Mouse (Mus musculus) adrenal gland, postnatal 14 days (tissue): ENCODE data around the gene Pdik1l. TPM values are rescaled to one million over a fixed set of nuclear protein-coding genes. Genes with fewer than 3 reads are reported as not detected.
A peak's percentile ranks its signal among the peaks of the same experiment; 100 is the strongest.

Experiments
- DNase-seq: peaks from one replicate; pipeline ENCODE4 v3.0.0; 2021; ENCODE audit warnings: mixed read lengths
- total RNA-seq: library from RNA; stranded (reverse); gene quantifications from 2 replicates; pipeline ENCODE4 v1.2.3, GENCODE M21; 2021

The Pdik1l gene
- total RNA-seq, 1 experiment from 2014 or later = 20.7 TPM

DNA sequence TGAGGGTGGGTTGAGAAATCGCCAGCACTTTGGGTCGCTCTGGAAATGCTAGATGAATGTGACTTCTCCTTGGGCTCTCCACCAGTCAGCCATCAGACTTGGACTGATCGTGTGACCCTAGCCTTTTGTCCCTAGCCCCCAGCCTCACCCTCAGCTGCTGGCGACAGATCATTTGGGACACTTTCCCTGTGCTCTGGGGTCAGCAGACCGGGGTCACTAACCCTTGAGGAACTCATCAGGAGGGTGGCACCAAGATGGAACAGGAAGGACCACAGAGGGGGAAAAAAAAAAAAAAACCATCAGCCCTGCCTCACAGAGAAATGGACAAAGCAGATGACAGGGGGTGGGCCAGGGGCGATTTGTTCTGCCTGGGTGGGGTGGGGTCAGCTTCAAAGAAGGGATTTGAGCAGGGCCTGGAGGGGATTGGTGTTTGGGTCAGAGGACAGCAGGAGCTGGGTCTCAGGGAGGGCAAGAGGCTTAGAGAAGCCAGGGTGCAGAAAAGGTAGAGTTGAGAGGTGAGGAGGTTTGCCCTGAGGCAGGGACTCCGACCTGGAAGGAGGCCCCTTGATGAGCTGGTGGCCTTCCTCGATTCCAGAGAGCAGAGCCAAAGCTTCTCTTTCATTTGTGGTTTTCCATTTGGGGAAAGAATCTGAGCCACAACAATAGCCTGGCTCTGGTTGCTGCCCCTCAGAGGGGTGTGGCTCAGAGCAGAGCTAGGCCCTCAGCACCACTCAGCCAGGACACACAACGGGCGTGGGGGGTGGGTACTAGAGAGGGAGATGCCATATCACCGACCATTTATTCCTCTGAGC is 30.3 kb downstream of the Pdik1l start:
- no peak for DNase-seq

DNA sequence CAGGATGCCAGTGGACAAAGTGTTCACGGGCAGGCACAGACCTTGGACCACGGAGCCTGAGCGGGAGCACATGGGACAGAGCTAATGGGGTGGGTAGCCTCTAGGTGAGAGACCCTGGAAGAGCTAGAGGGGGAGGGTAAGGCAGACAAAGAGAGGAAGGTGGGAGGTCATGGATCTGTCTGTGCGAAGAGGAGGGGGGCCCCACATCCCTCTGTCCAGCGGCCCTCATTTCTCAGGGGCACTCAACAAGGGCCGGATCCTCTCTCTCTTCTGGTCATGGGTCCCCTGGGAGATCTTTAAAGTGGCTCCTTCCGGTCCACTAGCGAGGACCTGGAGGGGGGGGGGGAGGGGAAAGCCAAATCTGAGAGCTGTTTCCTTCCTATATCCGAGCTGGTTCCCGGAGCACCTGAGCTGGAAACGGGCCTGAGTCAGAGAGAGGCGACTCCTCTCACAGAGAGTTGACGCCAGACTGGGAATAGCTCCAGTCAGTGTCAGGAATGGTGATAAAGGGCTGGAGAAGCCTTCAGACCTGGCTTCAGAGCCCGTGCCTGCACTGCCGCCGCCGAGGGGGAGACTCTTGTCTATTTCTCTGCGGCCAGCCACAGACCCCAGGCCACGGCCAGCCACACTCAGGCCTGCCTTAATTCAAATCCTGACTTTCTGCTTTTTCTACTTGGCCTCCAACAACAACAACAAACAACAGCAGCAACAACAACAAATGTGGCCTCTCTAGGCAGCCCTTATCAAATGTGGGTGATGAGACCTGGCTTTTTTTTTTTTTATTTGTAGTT is 31.1 kb downstream of the Pdik1l start:
- DNase-seq = peak; percentile 40

DNA sequence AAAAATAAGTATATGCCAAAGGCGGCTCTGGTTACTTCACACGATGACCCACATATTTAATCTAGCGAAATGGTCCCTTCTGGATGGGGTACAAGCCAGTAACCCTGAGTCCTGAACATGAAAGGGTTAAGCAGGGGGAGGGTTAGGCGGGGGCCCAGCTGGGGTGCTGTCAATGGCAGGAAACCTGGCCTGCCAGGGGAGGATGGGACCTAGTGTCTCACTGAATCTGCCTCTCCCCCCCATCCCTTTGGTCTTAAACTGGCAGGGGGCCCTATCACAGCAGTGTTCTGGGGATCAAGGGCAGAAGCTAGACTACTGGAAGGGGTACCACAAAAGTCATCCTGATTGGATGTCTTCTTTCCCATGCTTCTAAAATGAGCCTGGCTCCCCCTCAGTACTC is 31.8 kb downstream of the Pdik1l start:
- peak; percentile 43 for DNase-seq

DNA sequence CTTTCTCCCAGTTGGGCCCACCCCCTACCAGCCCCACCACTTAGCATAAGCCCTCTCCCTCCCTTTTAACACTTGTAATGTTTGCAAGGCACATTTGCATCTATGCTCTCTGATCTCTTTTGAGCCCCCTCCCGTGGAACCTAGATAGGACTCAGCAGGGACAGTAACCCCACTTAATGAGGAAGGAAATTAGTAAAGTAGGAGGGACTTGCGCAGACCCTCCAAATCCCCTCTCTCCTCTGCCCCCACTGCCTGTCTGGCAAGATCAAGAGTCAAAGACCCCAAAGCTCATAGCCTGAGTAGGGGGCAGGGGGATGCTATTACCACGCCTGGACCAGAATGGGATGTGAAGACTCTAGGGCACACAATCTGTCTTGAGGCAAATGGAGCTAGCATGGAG is 32.9 kb downstream of the Pdik1l start:
- DNase-seq = no peak

DNA sequence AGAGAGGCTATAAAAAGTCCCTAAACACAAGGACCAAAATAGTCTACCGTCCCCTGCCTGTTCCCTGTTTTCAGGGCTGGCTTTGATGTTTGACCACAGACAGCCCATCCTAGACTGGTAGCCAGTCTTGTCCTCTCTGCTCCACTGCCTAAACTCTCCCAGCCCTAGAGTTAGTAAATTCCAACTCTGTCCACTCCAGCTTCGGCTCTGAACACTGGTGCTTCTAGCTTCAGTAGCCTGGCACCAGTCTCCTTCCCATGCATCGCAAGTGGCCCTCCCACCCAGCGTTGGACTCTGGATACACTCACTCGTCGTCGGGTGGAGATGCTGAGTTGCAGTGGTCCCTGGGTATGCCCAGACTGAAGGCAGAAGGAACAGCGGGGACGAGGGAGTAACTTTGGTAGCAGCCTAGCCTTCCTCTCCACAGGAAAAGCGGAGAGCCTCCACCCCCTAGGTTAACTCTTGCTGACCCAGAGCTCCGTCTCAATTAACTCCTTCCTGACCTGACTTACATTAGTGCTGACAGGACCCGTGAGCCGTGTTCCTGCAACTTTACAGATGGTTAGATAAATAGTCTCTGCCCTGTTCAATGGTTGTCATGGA is 33.9 kb downstream of the Pdik1l start, which contains the start of gene Grrp1:
Grrp1 (minus strand) TSS at position 385 of the 603 bp plus-strand sequence.
- peak; percentile 56 for DNase-seq

DNA sequence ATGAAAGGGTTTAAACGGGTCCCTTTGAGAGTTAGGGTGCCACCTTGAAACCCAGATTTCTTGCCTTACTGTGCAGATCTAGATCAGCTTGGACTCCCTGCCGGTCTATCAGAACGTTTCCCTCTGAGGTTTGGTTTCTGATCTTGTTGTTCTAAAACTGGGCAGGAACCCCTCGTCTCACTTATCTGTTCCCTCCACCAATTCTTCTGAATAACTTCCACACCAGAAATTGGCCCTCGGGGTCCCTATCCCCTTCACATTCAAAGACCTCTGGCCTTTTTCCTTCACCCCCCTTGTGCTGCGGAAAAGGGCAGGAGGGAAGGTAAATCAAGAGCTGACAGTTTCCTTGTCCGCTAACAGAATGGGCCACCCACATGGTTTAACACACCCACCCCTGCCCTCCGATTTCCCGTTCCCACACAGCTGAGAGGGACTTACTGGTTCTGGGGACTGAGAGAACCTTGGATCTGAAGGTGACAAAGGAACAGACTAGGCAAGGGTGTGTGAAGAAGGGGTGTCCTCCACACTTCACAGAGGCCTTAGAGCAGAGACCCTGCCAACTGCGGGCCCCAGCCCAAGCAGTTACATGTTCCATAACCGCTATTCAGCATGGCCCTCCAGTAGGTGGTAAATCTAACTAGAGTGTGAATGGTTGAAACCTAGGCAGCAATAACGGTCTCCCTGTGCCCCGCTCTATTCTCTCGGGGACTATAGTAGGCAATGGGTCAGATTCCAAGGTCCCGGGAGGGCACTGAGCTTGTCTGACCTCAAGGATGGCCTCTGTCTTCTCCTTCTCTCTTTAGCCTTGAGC is 34.6 kb downstream of the Pdik1l start:
- peak; percentile 56 for DNase-seq

DNA sequence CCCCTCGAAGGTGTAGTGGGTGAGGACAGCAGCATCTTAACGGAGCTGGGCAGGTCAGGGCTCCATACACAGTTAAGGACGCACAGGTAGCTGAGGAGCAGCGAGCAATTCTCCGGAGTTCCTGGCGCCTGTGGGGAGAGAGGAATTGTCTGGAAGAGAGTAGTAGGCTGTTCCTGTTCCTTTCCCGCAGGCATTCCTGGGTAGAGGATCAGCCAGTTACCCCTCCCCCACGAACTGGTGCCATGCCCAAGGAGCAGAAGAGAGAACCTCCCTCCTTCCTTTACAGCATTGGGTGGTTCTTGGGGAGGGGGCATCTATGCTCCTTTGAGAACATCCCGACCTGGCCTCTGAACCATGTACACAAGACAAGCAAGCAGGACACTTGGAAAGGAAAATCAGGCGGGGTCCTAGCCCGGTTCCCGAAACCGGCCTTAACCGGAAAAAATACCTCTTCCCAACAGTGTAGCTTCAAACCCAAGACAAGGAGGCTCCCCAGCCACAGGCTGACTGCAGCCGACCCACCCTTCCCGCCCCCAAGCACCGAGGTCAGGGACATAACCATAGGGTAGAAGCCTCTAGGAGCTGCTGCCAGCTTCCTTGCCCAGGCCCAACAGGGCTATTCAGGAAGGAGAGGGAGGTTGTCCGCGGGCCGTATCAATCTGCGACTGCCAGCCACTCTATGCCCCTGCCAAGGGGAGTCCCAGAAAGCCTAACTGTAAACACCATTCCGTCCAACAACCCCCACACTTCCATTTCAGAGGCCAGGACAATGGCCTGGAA is 35.4 kb downstream of the Pdik1l start:
- peak; percentile 76 for DNase-seq

DNA sequence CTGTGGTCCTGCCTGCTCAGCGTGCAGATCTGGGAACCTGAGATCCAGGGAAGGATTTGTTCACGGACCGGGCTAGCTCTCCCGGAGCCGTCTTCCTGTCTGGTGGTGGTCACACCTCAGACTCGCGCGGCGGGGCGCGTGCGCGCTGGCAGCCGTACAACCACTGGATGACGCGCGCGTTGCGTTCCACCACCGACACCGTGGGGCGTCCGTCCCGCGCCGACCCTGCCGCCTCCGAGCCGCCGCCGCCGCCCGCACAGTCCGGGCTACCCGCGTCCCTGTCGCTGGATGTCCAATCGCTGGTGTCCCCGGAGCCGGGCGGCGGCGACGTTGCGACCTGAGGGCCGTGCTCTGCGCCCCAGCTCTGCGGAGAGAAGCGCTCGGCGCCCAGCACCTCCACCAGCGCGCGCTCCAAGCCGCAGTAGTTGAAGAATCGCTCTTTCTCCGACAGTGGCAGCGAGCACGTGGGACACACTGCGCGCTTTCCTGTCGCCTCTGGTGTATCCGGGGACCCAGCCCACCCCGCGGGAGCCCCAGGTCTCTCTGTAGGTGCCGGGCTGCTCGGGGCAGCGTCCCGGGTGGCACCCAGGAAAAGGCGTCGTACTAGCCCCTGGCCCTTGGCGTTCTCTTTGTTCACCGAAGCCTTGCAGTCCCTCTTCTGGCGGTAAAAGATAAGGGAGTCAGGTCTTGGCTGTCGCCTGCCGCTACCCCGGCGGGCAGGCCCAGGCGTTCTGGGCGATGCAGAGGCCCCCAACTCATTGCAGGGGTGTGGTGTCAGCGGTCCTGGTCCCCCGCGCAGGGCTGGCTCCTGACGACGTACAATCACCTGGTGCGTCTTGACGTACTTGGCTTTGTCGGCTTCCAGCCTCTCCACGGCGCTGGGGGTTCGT is 36.2 kb downstream of the Pdik1l start:
- peak; percentile 55 for DNase-seq

DNA sequence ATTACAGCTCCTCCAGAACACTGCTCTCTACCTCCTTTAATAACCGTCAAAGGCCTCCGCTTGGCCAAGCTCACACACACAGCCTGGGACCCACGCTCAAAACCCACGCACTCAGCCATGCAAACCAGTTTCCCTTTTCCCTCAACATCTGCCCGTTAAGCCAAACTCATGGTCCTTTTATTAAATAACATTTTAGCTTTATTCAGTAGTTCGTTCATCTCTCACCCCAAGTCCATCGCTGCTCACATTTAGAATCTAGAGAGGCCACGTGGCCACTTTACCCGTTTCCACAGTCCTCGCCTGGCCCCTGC is 36.8 kb downstream of the Pdik1l start:
- no peak for DNase-seq

DNA sequence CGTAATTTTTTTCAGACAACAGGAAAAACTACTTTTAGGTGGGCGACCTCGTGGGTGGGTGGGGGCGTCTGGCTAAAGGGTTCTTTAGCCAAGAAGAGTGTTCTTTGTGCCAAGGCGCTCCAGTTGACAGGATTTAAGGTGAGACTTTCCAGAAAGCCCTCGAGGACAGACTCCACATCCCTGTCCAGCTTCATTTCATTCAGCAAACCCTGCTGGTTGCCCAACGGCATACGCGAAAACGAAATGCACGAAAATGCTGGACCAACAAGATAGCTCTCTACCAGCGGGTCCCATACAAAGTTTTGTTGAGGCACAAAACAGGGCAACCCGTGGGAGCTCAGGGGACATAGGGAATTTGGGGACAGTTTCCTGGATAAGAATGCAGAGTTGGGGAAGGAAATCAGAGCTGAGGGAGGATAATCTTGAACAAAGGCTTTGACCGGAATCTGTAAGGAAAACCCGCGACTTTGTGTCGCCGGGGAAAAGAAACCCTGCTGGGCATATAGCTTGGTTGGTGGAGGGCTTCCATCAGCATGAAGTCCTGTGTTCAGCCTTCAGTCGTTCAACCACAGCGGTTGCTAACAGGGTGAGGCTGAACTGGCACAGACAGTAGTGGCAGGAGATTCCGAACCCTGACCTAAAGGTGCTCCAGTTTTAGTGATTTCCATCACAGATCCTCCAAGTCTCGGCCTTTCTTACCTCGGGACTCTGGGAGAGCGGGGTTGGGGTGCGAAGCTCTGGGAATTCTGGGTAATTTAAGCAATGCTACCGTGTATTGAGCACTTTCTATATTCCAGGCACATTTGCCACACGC is 37.4 kb downstream of the Pdik1l start:
- no peak for DNase-seq

DNA sequence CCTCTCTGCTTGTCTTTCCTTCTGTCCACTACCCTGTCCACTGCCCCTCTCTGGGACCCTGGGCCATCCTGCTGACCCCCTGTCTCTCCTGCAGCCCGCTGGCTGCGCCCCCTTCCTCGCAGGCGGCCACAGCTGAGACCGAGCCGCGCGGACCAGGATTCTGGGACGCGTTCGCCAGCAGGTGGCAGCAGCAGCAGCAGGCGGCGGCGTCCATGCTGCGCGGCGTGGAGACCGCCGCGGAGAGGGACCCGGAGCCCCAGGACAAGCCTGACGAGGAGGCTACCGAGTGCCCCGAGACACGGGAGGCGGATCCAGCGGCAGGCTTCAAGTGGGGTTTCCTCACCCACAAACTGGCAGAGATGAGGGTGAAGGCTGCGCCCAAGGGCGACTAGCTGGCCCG is 38.0 kb downstream of the Pdik1l start:
- peak; percentile 85 for DNase-seq

DNA sequence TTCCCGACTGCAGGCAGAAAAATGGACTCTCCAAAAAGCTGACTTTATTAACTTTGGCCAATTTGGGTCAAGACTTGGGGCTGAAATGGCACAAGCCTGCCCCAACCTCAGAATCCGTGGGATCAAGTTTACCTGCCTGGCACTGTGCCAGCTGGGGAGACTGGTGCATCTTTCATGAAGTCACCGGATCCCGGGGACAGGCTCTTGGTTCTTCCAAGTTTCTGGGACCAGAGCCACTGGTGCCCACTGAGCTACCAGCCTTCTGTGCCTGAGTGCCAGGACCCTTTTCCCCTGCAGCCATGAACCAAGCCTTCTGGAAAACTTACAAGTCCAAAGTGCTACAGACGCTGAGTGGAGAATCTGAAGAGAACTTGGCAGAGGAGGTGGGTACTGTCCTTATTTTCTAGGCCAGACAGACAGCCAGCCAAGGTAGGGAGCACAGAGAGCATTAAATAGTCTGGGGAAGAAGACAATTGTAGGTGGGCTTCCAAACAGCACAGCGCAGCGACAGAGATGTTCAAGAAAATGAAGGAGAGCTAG is 40.9 kb downstream of the Pdik1l start, which contains the start of gene Gm30191:
Gm30191 (plus strand) TSS at position 217 of the 540 bp plus-strand sequence.
- no peak for DNase-seq

DNA sequence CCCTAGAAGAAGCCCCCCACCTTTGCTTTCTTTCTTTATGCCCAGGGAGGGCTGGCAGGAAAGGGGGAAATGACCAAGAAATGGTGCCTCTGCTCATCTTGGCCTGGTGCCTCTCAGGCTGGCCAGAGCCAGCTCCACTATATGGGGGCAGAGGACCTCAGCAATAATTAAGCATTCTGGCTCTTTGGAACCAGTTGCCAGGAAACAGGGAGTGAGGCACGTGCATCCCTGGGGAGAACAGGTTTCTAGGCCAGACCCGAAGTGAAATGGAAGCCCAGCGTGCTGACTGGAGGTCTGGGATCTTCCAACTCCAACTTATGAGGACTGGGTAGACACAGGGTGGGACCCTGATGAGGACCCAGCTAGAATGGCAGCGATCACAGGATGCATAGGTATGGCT is 41.4 kb downstream of the Pdik1l start:
- DNase-seq = no peak

DNA sequence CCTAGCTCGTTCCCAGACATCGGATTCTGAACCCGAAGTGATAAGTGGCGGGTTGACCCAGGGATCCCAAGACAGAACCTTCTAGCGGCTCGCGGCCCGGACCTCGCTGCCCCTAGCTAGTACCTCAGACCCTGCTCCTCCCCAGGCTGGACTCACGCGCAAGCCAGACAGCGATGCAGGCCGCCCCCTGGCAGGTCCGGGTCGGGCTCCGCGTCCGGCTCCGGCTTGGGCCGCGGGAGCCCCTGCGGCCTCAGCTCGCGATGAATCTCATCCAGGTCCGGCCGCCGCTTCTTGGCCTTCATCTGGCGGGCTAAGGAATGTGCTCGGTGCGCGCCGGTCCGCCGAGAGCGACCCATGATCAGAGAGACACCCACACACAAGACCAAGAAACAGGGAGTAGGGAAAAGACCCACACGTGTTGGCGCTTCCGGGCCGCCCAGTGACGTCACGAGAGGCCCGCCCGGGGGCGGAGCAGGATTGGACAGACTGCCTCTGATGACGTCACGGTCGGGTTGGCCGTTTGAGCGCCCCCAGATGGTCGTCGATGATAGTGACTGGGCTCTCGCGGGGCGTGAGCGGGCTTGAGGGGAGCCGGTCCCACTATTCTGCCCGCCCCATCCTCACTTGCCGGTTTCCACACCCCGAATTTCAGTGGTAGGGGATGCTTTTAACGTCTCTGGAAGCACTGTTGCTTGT is 42.4 kb downstream of the Pdik1l start, which contains the start of gene Zfp593:
Zfp593 (minus strand) TSS at position 445 of the 696 bp plus-strand sequence.
- DNase-seq = peak; percentile 98

DNA sequence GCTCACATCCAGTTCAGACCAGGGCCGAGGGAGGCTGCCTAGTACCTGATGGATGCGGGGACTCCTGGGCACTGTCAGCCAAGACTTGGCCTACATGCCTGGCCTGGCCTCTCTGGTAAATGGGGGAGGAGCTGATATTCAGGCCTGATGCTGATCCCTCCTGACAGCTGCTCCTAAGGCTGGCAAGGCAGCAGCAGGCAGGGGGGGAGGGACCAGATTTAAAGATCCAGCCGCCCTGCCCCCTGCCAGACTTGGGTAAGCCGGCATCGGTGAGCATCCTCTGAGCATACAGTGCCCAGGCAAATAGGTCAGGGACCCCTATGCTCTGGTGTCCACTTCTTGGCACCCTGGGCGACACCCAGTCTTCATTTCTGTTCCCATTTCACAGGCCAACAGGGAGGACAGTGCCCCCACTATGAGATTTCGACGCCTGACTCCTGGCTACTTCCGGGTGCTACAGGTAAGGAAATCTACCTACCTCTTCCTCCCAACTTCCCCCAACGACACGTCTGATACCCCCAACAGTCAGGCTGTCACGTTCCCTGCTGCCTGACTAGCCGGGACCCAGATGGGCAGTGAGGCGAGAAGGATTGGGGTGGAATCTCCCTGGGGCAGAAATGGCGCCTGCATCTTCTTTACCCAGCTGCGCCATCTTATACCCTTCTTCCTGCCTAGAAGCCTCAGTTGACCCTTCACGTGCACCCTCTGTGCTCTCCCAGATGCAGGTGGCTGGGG is 44.0 kb downstream of the Pdik1l start, which contains the start of gene E130218I03Rik:
E130218I03Rik (plus strand) TSS at position 147 of the 735 bp plus-strand sequence.
- no peak for DNase-seq

DNA sequence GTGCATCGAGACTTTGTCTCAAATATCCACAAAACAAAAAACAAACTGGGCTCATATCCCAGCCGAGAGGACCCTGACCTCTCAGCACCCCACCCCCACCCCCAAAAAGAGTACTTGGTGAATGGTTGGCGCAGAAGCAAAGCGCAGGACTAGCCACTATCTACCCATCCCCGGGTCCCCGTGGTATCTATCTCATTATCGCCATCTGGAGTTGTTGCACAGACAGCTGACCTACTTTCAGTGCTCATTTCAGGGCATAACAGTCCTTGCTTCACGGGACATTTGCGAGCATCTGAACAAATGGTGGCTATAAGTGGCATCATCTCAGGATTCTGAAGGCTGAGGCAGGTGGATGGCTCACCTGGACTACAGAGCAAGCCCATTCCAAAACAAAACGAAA is 49.0 kb downstream of the Pdik1l start:
- DNase-seq = no peak

DNA sequence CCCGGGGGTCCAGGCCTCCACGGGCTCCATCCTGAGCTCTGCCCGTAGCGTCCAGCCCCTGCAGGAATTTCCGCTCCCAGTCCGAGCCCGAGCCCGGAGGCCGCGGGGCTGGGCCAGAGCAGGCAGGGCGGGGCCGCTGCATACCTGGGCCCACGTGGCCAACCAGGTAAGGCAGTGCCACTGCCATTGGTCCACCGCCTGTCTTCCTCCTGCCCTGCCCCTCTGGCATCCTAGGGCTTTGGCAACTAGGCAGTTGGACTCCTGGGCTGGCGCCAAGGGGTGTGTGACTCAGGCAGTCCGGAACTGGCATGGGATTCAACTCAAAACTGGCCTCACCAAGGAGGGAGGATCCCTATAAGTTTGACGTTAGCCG is 49.4 kb downstream of the Pdik1l start, which contains the start of gene Cnksr1:
Cnksr1 (minus strand) TSS at position 121 of the 373 bp plus-strand sequence.
- peak; percentile 95 for DNase-seq
